Mouse (Mus musculus) intestine, embryonic 14.5 days (tissue): ENCODE measurements at regions not wholly inside any gene's neighbourhood (a gene's known extent, or its start where the extent isn't known, plus 50 kb on each side); places are given as distances from the start of the nearest gene placed in this dataset.

Experiments
- ATAC-seq: fragments of 200-750 bp; cut with Nextera tagmentation; replicated peaks from 2 replicates; pipeline ENCODE4 v1.8.0; 2017; ENCODE audit warnings: low read depth, moderate number of reproducible peaks, moderate TSS enrichment, moderate library complexity; ENCODE audit not compliant: low FRiP score, low TSS enrichment
- DNase-seq: peaks from one replicate; pipeline ENCODE4 v3.0.0-alpha.2; 2018; ENCODE audit warnings: low spot score
- H3K27ac ChIP-seq: fragments of 300-500 bp; sonication (generic); 2 replicates; pipeline ENCODE4 v1.5.1; 2014; ENCODE audit warnings: low read depth, mild to moderate bottlenecking, control low read depth
- H3K27me3 ChIP-seq: fragments of 300-500 bp; sonication (generic); replicated peaks from 2 replicates; pipeline ENCODE4 v1.6.1; 2014; ENCODE audit warnings: low read length, control low read depth; ENCODE audit not compliant: control insufficient read depth, insufficient read depth
- H3K36me3 ChIP-seq: fragments of 300-500 bp; sonication (generic); 2 replicates; pipeline ENCODE4 v1.6.1; 2014; ENCODE audit warnings: low read length, control low read depth; ENCODE audit not compliant: control insufficient read depth, insufficient read depth
- H3K4me1 ChIP-seq: fragments of 300-500 bp; sonication (generic); replicated peaks from 2 replicates; pipeline ENCODE4 v1.6.1; 2014; ENCODE audit warnings: low read length, control low read depth, mixed read lengths; ENCODE audit not compliant: control insufficient read depth, insufficient read depth
- H3K4me2 ChIP-seq: fragments of 300-500 bp; sonication (generic); 2 replicates; pipeline ENCODE4 v1.6.1; 2014; ENCODE audit warnings: low read length
- H3K4me3 ChIP-seq: fragments of 300-500 bp; sonication (generic); 2 replicates; pipeline ENCODE4 v1.5.1; 2014; ENCODE audit warnings: low read depth, low read length, control low read depth, mixed read lengths
- H3K9ac ChIP-seq: fragments of 300-500 bp; sonication (generic); 2 replicates; pipeline ENCODE4 v1.6.1; 2014; ENCODE audit warnings: mild to moderate bottlenecking, low read length
- H3K9me3 ChIP-seq: fragments of 300-500 bp; sonication (generic); 2 replicates; pipeline ENCODE4 v1.6.1; 2016; ENCODE audit warnings: low read length, control low read depth; ENCODE audit not compliant: control insufficient read depth
- WGBS: fragments of 180-500 bp; shearing (Covaris S2); extraction: QIAGEN DNeasy Blood & Tissue Kit; methylation state at CpG from one replicate; pipeline ENCODE4 v1.1.7; 2014; 5-methylcytosine and 5-hydroxymethylcytosine counted together

DNA sequence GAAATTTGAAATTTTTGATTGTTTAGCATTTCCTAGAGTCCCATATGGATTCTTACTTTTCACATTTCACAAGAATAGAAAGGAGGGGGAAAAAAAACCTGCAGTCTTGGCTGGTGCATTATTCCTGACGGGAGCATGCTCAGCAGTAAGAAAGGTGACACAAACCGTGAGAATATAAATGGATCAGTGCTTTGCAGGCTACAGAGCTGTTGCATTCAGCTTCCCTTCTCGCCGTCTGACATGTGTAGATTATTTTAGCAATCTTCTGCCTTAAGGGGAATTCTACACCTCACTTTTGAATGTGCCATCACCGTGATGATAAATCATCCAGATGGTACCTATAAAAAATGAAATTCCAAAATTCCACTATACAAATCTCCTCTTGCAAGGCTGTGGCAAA lies 55.3 kb downstream of the Crygf start:
- 76% methylated on average over 5 of the region's 5 CpGs for WGBS
- DNase-seq: no peak
- H3K4me1 ChIP-seq: no peaks in the 10 kb centered on the region
- H3K27me3 ChIP-seq: no peaks in the 10 kb centered on the region
- no peaks in the 10 kb centered on the region for H3K9me3 ChIP-seq
- H3K4me2 ChIP-seq: no peak overlapping the region
- H3K9ac ChIP-seq: no peak overlapping the region
- no peak overlapping the region for H3K27ac ChIP-seq
- no peak for ATAC-seq
- no peak overlapping the region for H3K4me3 ChIP-seq
- no peaks in the 10 kb centered on the region for H3K36me3 ChIP-seq

DNA sequence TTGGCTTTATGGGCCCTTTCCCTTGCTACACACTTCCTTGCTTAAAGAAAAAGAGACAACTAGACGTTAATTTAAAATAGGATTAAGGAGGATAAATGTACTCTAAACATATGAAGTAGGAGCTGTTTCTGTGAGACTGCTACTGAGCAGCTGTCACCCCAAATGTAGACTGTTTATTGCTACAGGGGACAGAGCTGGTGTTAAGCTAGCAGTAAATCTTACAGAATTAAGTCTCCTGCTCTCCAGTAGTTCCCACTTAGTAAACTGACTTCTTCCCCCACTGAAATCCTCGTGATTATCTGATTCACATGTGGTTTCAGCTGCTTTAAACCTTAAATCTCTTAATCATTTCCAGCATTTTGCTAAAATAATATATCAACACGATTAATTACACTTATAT lies 74.1 kb downstream of the Crygf start:
- Histone ChIP-seq H3K9ac (no peak overlapping the region), H3K4me2 (no peak overlapping the region), H3K27ac (no peak overlapping the region), H3K36me3 (no peaks in the 10 kb centered on the region), H3K4me3 (no peak overlapping the region), H3K27me3 (no peaks in the 10 kb centered on the region), H3K4me1 (peaks cover 5% of the 10 kb centered on the region; the same call in 1 of the 2 replicates), H3K9me3 (0 out of 2 replicates have a peak, but pooled peaks cover under 1% of the 10 kb centered on the region)
- 36% methylated on average over 3 of the region's 3 CpGs for WGBS
- ATAC-seq: no peak
- DNase-seq: no peak

DNA sequence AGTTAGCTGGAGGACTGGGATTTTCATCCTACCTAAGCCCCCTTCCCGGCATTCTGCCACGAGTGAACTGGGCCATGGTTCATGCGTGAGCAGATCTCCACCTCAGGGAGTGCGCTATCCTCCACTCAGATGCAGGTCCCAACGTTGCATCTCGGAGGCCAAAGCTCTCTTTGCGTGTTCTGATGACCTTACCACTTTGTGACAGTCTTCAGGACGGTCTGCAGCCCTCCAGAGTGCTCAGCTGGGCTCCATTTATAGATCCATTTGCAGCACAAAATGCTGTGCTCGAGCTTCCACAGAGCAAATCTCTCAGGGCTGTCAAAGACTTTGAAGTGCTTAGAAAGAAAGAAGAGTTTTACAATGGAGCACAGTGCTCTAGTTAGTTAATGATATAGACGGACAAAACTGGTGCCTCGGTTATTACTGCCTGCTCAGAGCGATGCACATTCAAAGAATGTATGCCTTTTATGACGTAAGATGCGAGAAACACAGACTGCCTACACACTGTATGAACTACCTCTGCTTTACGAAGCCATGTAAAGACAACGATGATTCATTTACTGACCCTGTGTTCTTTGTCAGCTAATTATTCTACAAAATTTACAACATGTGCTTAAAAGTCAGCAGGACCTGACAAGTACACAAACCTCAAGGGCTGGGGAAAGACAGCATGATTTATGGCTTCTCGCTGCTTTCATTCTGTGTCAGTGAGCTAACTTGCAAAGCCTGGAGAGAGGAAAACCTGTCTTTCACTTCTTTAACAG lies 77.8 kb downstream of the Crygf start:
- peak; percentile 80 for ATAC-seq

More for the DNA sequence above, 77.8 kb downstream of the Crygf start:
- Histone ChIP-seq H3K4me1 (peaks cover 5% of the 10 kb centered on the region; the same call in 1 of the 2 replicates), H3K4me3 (no peak overlapping the region), H3K4me2 (peak overlapping the region; percentile 32), H3K27ac (no peak overlapping the region), H3K27me3 (no peaks in the 10 kb centered on the region), H3K9ac (no peak overlapping the region), H3K36me3 (no peaks in the 10 kb centered on the region), H3K9me3 (0 out of 2 replicates have a peak, but pooled peaks cover 3% of the 10 kb centered on the region)
- peak; percentile 55 for DNase-seq
- 13% methylated on average over 17 of the region's 17 CpGs for WGBS
